Mouse (Mus musculus) lung, embryonic 16.5 days (tissue): ENCODE data around the gene Rpl13a. TPM values are rescaled to one million over a fixed set of nuclear protein-coding genes. Genes with fewer than 3 reads are reported as not detected.

Source experiments
- ATAC-seq: fragments of 200-750 bp; cut with Nextera tagmentation; 2 replicates; pipeline ENCODE4 v1.8.0; 2017; ENCODE audit warnings: low read depth, mild to moderate bottlenecking, moderate library complexity
- H3K27ac ChIP-seq: fragments of 300-500 bp; sonication (generic); 2 replicates; pipeline ENCODE4 v1.5.1; 2014; ENCODE audit warnings: mild to moderate bottlenecking, control low read depth, low read length
- H3K27me3 ChIP-seq: fragments of 300-500 bp; sonication (generic); 2 replicates; pipeline ENCODE4 v1.6.1; 2014; ENCODE audit warnings: low read depth, low read length, mixed read lengths; ENCODE audit not compliant: control insufficient read depth, insufficient read depth
- H3K36me3 ChIP-seq: fragments of 300-500 bp; sonication (generic); 2 replicates; pipeline ENCODE4 v1.6.1; 2014; ENCODE audit warnings: low read length; ENCODE audit not compliant: control insufficient read depth, insufficient read depth
- H3K4me1 ChIP-seq: fragments of 300-500 bp; sonication (generic); replicated peaks from 2 replicates; pipeline ENCODE4 v1.6.1; 2014; ENCODE audit warnings: low read length, mixed read lengths; ENCODE audit not compliant: control insufficient read depth, insufficient read depth
- H3K4me2 ChIP-seq: fragments of 300-500 bp; sonication (generic); 2 replicates; pipeline ENCODE4 v1.6.1; 2014; ENCODE audit warnings: low read depth, low read length, control low read depth
- H3K4me3 ChIP-seq: fragments of 300-500 bp; sonication (generic); 2 replicates; pipeline ENCODE4 v1.5.1; 2014; ENCODE audit warnings: mild to moderate bottlenecking, low read length, control low read depth
- H3K9ac ChIP-seq: fragments of 300-500 bp; sonication (generic); 2 replicates; pipeline ENCODE4 v1.6.1; 2014; ENCODE audit warnings: low read length, control low read depth
- H3K9me3 ChIP-seq: fragments of 300-500 bp; sonication (generic); 2 replicates; pipeline ENCODE4 v1.6.1; 2016; ENCODE audit warnings: low read length; ENCODE audit not compliant: control insufficient read depth
- WGBS: fragments of 180-500 bp; shearing (Covaris S2); extraction: QIAGEN DNeasy Blood & Tissue Kit; methylation state at CpG from one replicate; pipeline ENCODE4 v1.1.7; 2014; 5-methylcytosine and 5-hydroxymethylcytosine counted together
- polyA plus RNA-seq: library from polyadenylated mRNA; unstranded; fragments of >200 nt; fragmentation: Nextera tagmentation; extraction: Ambion mirVana; gene quantifications from 2 replicates; pipeline ENCODE4 v1.2.1, GENCODE M21; 2015

Rpl13a gene
- polyA plus RNA-seq, 1 experiment from 2014 or later, result 1,289 TPM

GRCm38 (mm10) chr7:45160866-45161265, 32.3 kb upstream of the Rpl13a start:
- H3K36me3 ChIP-seq, result peaks cover 9% of the 10 kb centered on the region; the same call in 1 of the 2 replicates
- peaks cover 6% of the 10 kb centered on the region for H3K4me1 ChIP-seq
- ATAC-seq, result no peak
- H3K27ac ChIP-seq, result no peak overlapping the region
- H3K4me2 ChIP-seq, result no peak overlapping the region
- H3K27me3 ChIP-seq, result peaks cover 35% of the 10 kb centered on the region
- H3K4me3 ChIP-seq, result no peak overlapping the region
- WGBS, result 87% methylated on average over 3 of the region's 3 CpGs
- no peaks in the 10 kb centered on the region for H3K9me3 ChIP-seq
- no peak overlapping the region for H3K9ac ChIP-seq

GRCm38 (mm10) chr7:45160316-45160800, 31.8 kb upstream of the Rpl13a start:
- peaks cover 30% of the 10 kb centered on the region for H3K27me3 ChIP-seq
- peaks cover 8% of the 10 kb centered on the region for H3K4me1 ChIP-seq
- H3K36me3 ChIP-seq, result peaks cover 9% of the 10 kb centered on the region; the same call in 1 of the 2 replicates
- no peak overlapping the region for H3K4me2 ChIP-seq
- no peak overlapping the region for H3K4me3 ChIP-seq
- no peak for ATAC-seq
- H3K27ac ChIP-seq, result no peak overlapping the region
- H3K9me3 ChIP-seq, result no peaks in the 10 kb centered on the region
- no peak overlapping the region for H3K9ac ChIP-seq
- WGBS, result 88% methylated on average over 6 of the region's 6 CpGs

GRCm38 (mm10) chr7:45158991-45159390, 30.4 kb upstream of the Rpl13a start:
- Histone ChIP-seq H3K36me3 (peaks cover 9% of the 10 kb centered on the region; the same call in 1 of the 2 replicates), H3K9ac (no peak overlapping the region), H3K4me3 (no peak overlapping the region), H3K4me1 (peaks cover 15% of the 10 kb centered on the region), H3K27me3 (peaks cover 17% of the 10 kb centered on the region), H3K4me2 (no peak overlapping the region), H3K9me3 (no peaks in the 10 kb centered on the region), H3K27ac (no peak overlapping the region)
- no peak for ATAC-seq
- 93% methylated on average over 6 of the region's 6 CpGs for WGBS

- H3K4me2 ChIP-seq, result no peak overlapping the region
- H3K4me1 ChIP-seq, result peaks cover 17% of the 10 kb centered on the region
- peaks cover 1% of the 10 kb centered on the region for H3K27me3 ChIP-seq
- ATAC-seq, result no peak
- H3K36me3 ChIP-seq, result peaks cover 9% of the 10 kb centered on the region; the same call in 1 of the 2 replicates
- H3K9me3 ChIP-seq, result no peaks in the 10 kb centered on the region
- H3K27ac ChIP-seq, result no peak overlapping the region
- H3K9ac ChIP-seq, result no peak overlapping the region
- WGBS, result 79% methylated on average over 14 of the region's 14 CpGs
- H3K4me3 ChIP-seq, result no peak overlapping the region
Observed at GRCm38 (mm10) chr7:45157459-45157858, 28.9 kb upstream of the Rpl13a start.

GRCm38 (mm10) chr7:45156206-45156605, 27.6 kb upstream of the Rpl13a start:
- Histone ChIP-seq H3K9me3 (no peaks in the 10 kb centered on the region), H3K27me3 (no peaks in the 10 kb centered on the region), H3K36me3 (peaks cover 9% of the 10 kb centered on the region; the same call in 1 of the 2 replicates), H3K4me1 (peaks cover 17% of the 10 kb centered on the region), H3K9ac (no peak overlapping the region), H3K4me2 (no peak overlapping the region), H3K4me3 (no peak overlapping the region), H3K27ac (no peak overlapping the region)
- 91% methylated on average over 15 of the region's 15 CpGs for WGBS
- ATAC-seq, result no peak

- no peak overlapping the region for H3K27ac ChIP-seq
- H3K4me1 ChIP-seq, result peaks cover 22% of the 10 kb centered on the region
- H3K27me3 ChIP-seq, result no peaks in the 10 kb centered on the region
- H3K9ac ChIP-seq, result 0 out of 2 replicates have a peak overlapping the region, but pooled peaks have one; percentile 95
- no peaks in the 10 kb centered on the region for H3K9me3 ChIP-seq
- WGBS, result 84% methylated on average over 9 of the region's 9 CpGs
- H3K4me2 ChIP-seq, result peak overlapping the region; percentile 89
- peaks cover 9% of the 10 kb centered on the region; the same call in 1 of the 2 replicates for H3K36me3 ChIP-seq
- H3K4me3 ChIP-seq, result no peak overlapping the region
- ATAC-seq, result no peak
Observed at GRCm38 (mm10) chr7:45155590-45155989, 27.0 kb upstream of the Rpl13a start.

- Histone ChIP-seq H3K4me3 (peak overlapping the region; percentile 81), H3K27ac (peak overlapping the region; percentile 36; the same call in 1 of the 2 replicates)
- ATAC-seq, result peak; percentile 7
Observed at GRCm38 (mm10) chr7:45154993-45155514, 26.5 kb upstream of the Rpl13a start.

GRCm38 (mm10) chr7:45154096-45154992, 25.8 kb upstream of the Rpl13a start, which contains the start of the genes Pih1d1 and Aldh16a1:
Pih1d1 (plus strand) TSS chr7:45154303.
Aldh16a1 (minus strand) TSS chr7:45154584.
- peak; percentile 95 for ATAC-seq
- peaks cover 27% of the 10 kb centered on the region for H3K4me1 ChIP-seq
- H3K27ac ChIP-seq, result peak within 1 kb of the TSS; percentile 99
- peak within 1 kb of the TSS; percentile 95 for H3K9ac ChIP-seq
- no peaks in the 10 kb centered on the region for H3K9me3 ChIP-seq
- peak within 1 kb of the TSS; percentile 89 for H3K4me2 ChIP-seq
- H3K27me3 ChIP-seq, result no peaks in the 10 kb centered on the region
- peaks cover 2% of the 10 kb centered on the region; the same call in 1 of the 2 replicates for H3K36me3 ChIP-seq
- H3K4me3 ChIP-seq, result peak within 1 kb of the TSS; percentile 81
- 2% methylated on average over 69 of the region's 69 CpGs for WGBS

More at GRCm38 (mm10) chr7:45154993-45155514, 26.5 kb upstream of the Rpl13a start:
- Histone ChIP-seq H3K9ac (peak overlapping the region; percentile 95), H3K27me3 (no peaks in the 10 kb centered on the region), H3K4me1 (peaks cover 25% of the 10 kb centered on the region), H3K9me3 (no peaks in the 10 kb centered on the region), H3K36me3 (peaks cover 9% of the 10 kb centered on the region; the same call in 1 of the 2 replicates), H3K4me2 (peak overlapping the region; percentile 89)
- WGBS, result 72% methylated on average over 12 of the region's 12 CpGs

- 3% methylated on average over 5 of the region's 5 CpGs for WGBS
- Histone ChIP-seq H3K9ac (peak overlapping the region; percentile 95), H3K27me3 (no peaks in the 10 kb centered on the region), H3K4me2 (peak overlapping the region; percentile 89), H3K9me3 (no peaks in the 10 kb centered on the region), H3K4me1 (peaks cover 27% of the 10 kb centered on the region), H3K4me3 (peak overlapping the region; percentile 81), H3K36me3 (no peaks in the 10 kb centered on the region), H3K27ac (peak overlapping the region; percentile 99)
- no peak for ATAC-seq
Observed at GRCm38 (mm10) chr7:45153586-45153985, 25.0 kb upstream of the Rpl13a start.
